Mouse (Mus musculus) neural tube, embryonic 11.5 days (tissue): ENCODE measurements at regions not wholly inside any gene's neighbourhood (a gene's known extent, or its start where the extent isn't known, plus 50 kb on each side); places are given as distances from the start of the nearest gene placed in this dataset.

ENCODE experiments used
- ATAC-seq: fragments of 200-750 bp; cut with Nextera tagmentation; 2 replicates; pipeline ENCODE4 v1.8.0; 2017; ENCODE audit warnings: moderate number of reproducible peaks, mild to moderate bottlenecking, moderate TSS enrichment, moderate library complexity; ENCODE audit not compliant: insufficient read depth, low FRiP score, low TSS enrichment
- DNase-seq: peaks from one replicate; pipeline ENCODE4 v3.0.0-alpha.2; 2015; ENCODE audit warnings: low spot score
- H3K27ac ChIP-seq: fragments of 300-500 bp; sonication (generic); 2 replicates; pipeline ENCODE4 v1.5.1; 2014; ENCODE audit warnings: low read depth, mild to moderate bottlenecking, low read length
- H3K27me3 ChIP-seq: fragments of 300-500 bp; sonication (generic); 2 replicates; pipeline ENCODE4 v1.6.1; 2014; ENCODE audit warnings: mild to moderate bottlenecking, low read length, mixed read lengths; ENCODE audit not compliant: control insufficient read depth, insufficient read depth
- H3K36me3 ChIP-seq: fragments of 300-500 bp; sonication (generic); 2 replicates; pipeline ENCODE4 v1.6.1; 2014; ENCODE audit warnings: mild to moderate bottlenecking, low read length, moderate library complexity, mixed read lengths; ENCODE audit not compliant: control insufficient read depth, insufficient read depth
- H3K4me1 ChIP-seq: fragments of 300-500 bp; sonication (generic); 2 replicates; pipeline ENCODE4 v1.6.1; 2014; ENCODE audit warnings: low read length, mixed read lengths; ENCODE audit not compliant: control insufficient read depth, insufficient read depth
- H3K4me2 ChIP-seq: fragments of 300-500 bp; sonication (generic); 2 replicates; pipeline ENCODE4 v1.6.1; 2014; ENCODE audit warnings: low read depth, mild to moderate bottlenecking, moderate library complexity
- H3K4me3 ChIP-seq: fragments of 300-500 bp; sonication (generic); 2 replicates; pipeline ENCODE4 v1.5.1; 2014; ENCODE audit warnings: low read depth, low read length
- H3K9ac ChIP-seq: fragments of 300-500 bp; sonication (generic); 2 replicates; pipeline ENCODE4 v1.6.1; 2014; ENCODE audit warnings: mild to moderate bottlenecking, low read length
- H3K9me3 ChIP-seq: fragments of 300-500 bp; sonication (generic); 2 replicates; pipeline ENCODE4 v1.6.1; 2016; ENCODE audit warnings: low read length; ENCODE audit not compliant: control insufficient read depth
- WGBS: fragments of 180-500 bp; shearing (Covaris S2); extraction: QIAGEN DNeasy Blood & Tissue Kit; methylation state at CpG from one replicate; pipeline ENCODE4 v1.1.7; 2014; 5-methylcytosine and 5-hydroxymethylcytosine counted together

DNA sequence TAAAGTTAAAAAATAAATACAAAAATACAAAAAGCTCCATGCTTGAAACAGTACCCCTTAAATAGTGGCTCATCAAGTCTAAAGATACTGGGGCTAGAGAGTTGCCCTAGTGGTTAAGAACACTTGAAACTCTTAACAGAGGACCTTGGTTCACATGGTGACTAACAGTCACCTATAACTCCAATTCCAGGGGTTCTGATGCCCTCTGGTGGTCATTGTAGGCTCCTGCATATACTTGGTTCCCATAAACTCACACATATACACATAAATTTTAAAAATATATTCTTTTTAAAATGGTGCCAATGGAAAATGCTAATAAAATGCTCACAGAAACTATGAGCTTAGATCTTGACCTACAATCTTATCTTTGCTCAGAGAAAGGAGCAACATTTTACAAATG lies 286.4 kb downstream of the Pdcd6ip start:
- Histone ChIP-seq H3K9ac (no peak overlapping the region), H3K4me2 (no peak overlapping the region), H3K27ac (no peak overlapping the region), H3K4me3 (no peak overlapping the region), H3K36me3 (no peaks in the 10 kb centered on the region), H3K4me1 (no peaks in the 10 kb centered on the region), H3K27me3 (no peaks in the 10 kb centered on the region), H3K9me3 (no peaks in the 10 kb centered on the region)
- ATAC-seq = no peak
- no peak for DNase-seq

DNA sequence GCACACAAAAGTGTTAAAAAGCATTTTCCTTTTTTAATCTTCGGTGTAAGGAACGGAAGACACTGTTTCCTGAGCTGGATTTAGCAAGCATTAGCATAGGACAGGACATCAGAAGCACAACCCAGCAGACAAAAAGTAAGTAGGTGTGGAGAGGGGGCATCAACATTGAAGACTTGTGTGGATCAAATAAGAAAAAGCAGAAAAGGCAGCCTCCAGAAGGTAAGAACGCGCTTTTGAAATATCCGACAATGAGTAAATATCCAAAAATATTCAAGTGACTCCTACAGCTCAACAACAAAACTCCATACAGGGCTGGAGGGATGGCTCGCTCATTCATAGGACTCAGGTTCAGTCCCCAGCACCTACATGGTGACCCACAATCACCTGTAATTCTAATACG lies 286.9 kb downstream of the Pdcd6ip start:
- no peak for ATAC-seq
- WGBS = 96% methylated on average over 7 of the region's 7 CpGs

GRCm38 (mm10) chr9:113419801-113420200 lies 288.3 kb downstream of the Pdcd6ip start:
- Histone ChIP-seq H3K4me2 (no peak overlapping the region), H3K9ac (no peak overlapping the region), H3K4me1 (no peaks in the 10 kb centered on the region), H3K36me3 (no peaks in the 10 kb centered on the region), H3K27me3 (no peaks in the 10 kb centered on the region), H3K27ac (no peak overlapping the region), H3K4me3 (no peak overlapping the region), H3K9me3 (no peaks in the 10 kb centered on the region)
- DNase-seq (no peak), ATAC-seq (no peak)
- whole genome bisulfite sequencing = 95% methylated on average over 1 of the region's 1 CpGs

More for the DNA sequence above, 286.9 kb downstream of the Pdcd6ip start:
- no peak for DNase-seq
- Histone ChIP-seq H3K27ac (no peak overlapping the region), H3K36me3 (no peaks in the 10 kb centered on the region), H3K4me1 (no peaks in the 10 kb centered on the region), H3K4me2 (no peak overlapping the region), H3K9me3 (no peaks in the 10 kb centered on the region), H3K9ac (no peak overlapping the region), H3K4me3 (no peak overlapping the region), H3K27me3 (no peaks in the 10 kb centered on the region)

DNA sequence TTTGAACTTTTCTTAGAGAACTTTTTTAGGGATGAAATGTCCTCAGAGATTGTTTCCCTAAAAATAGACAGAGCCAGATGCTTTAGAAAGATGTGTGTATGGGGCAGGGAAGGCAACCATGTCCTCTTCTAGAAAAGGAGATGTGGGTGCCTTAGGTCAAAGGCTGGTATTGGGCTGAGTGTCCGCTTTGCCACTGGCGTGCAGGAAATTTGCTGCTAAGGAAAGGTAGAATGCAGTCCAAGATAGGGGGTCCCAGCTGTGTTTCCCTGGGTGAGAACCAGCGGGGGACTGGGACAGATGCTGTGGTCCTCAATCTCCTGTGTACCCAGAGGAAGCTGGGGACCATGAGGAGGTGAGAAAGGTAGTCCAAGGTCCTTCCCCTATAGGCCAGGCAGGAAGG lies 291.0 kb downstream of the Pdcd6ip start:
- ATAC-seq (no peak), DNase-seq (no peak)
- H3K4me3 ChIP-seq = no peak overlapping the region
- no peaks in the 10 kb centered on the region for H3K27me3 ChIP-seq
- no peak overlapping the region for H3K27ac ChIP-seq
- no peaks in the 10 kb centered on the region for H3K9me3 ChIP-seq
- no peak overlapping the region for H3K4me2 ChIP-seq
- 82% methylated on average over 3 of the region's 3 CpGs for WGBS
- H3K4me1 ChIP-seq = no peaks in the 10 kb centered on the region
- H3K36me3 ChIP-seq = no peaks in the 10 kb centered on the region
- no peak overlapping the region for H3K9ac ChIP-seq

GRCm38 (mm10) chr9:113415511-113415931 lies 292.5 kb downstream of the Pdcd6ip start:
- Histone ChIP-seq H3K27me3 (no peaks in the 10 kb centered on the region), H3K9me3 (no peaks in the 10 kb centered on the region), H3K27ac (no peak overlapping the region), H3K9ac (no peak overlapping the region), H3K36me3 (no peaks in the 10 kb centered on the region), H3K4me3 (no peak overlapping the region), H3K4me1 (no peaks in the 10 kb centered on the region), H3K4me2 (no peak overlapping the region)
- ATAC-seq = no peak
- DNase-seq = no peak
- 32% methylated on average over 5 of the region's 5 CpGs for WGBS

GRCm38 (mm10) chr9:113414690-113415089 lies 293.4 kb downstream of the Pdcd6ip start:
- no peaks in the 10 kb centered on the region for H3K27me3 ChIP-seq
- 70% methylated on average over 1 of the region's 1 CpGs for WGBS
- no peak for ATAC-seq
- H3K4me3 ChIP-seq = no peak overlapping the region
- H3K36me3 ChIP-seq = no peaks in the 10 kb centered on the region
- no peak for DNase-seq
- no peak overlapping the region for H3K27ac ChIP-seq
- H3K9ac ChIP-seq = no peak overlapping the region
- no peaks in the 10 kb centered on the region for H3K9me3 ChIP-seq
- no peak overlapping the region for H3K4me2 ChIP-seq
- H3K4me1 ChIP-seq = no peaks in the 10 kb centered on the region

DNA sequence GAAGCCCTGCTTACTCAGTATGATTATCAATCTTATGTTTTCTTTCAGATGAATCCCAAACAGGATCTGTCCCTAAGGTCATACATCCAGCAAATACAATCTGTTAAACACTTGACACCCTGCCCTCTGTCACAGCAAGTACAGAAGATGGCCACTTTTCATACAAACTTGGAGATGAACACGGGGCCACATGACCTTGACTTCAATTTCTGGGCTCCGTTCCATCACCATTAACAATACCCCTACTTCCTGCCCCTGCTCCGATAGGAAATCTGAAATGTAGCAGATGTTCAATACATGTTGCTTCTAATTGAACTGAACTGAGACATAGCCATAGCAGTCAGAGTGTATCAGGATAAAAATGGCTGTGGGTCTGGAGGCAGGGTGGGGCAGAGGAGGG lies 294.2 kb downstream of the Pdcd6ip start:
- no peaks in the 10 kb centered on the region for H3K9me3 ChIP-seq
- H3K36me3 ChIP-seq = no peaks in the 10 kb centered on the region
- no peak overlapping the region for H3K4me2 ChIP-seq
- H3K27me3 ChIP-seq = no peaks in the 10 kb centered on the region
- DNase-seq (no peak), ATAC-seq (no peak)
- no peaks in the 10 kb centered on the region for H3K4me1 ChIP-seq
- no peak overlapping the region for H3K27ac ChIP-seq
- no peak overlapping the region for H3K9ac ChIP-seq
- H3K4me3 ChIP-seq = no peak overlapping the region
- WGBS = 87% methylated on average over 3 of the region's 3 CpGs

GRCm38 (mm10) chr9:113411638-113412037 lies 296.4 kb downstream of the Pdcd6ip start:
- Histone ChIP-seq H3K36me3 (no peaks in the 10 kb centered on the region), H3K4me2 (no peak overlapping the region), H3K27ac (no peak overlapping the region), H3K27me3 (no peaks in the 10 kb centered on the region), H3K4me3 (no peak overlapping the region), H3K9me3 (no peaks in the 10 kb centered on the region), H3K9ac (no peak overlapping the region), H3K4me1 (no peaks in the 10 kb centered on the region)
- 89% methylated on average over 4 of the region's 4 CpGs for WGBS
- DNase-seq (no peak), ATAC-seq (no peak)

DNA sequence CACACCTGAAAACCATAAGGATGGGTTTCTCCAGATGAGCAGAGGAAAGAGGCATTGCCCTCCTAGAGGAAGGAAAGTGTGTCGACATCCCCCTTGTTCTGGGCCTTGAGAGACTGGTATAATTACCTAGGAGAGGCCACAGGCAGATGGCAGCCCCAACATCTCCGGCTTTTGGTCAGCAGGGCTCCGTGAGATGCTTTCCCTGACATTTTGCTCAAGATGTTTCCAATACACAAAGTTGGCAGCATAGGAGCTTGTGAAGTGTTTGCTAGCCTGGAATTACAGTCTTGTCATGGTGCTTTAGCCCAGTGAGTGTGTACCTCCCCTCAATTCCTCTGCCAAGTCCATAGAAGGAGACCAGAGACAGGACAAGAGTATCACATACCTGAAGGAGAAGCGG lies 299.5 kb downstream of the Pdcd6ip start:
- H3K27ac ChIP-seq = no peak overlapping the region
- DNase-seq (no peak), ATAC-seq (no peak)
- H3K4me2 ChIP-seq = no peak overlapping the region
- no peaks in the 10 kb centered on the region for H3K36me3 ChIP-seq
- H3K4me3 ChIP-seq = no peak overlapping the region
- H3K27me3 ChIP-seq = no peaks in the 10 kb centered on the region
- H3K9ac ChIP-seq = no peak overlapping the region
- WGBS = 88% methylated on average over 4 of the region's 4 CpGs
- no peaks in the 10 kb centered on the region for H3K9me3 ChIP-seq
- H3K4me1 ChIP-seq = no peaks in the 10 kb centered on the region
